Mouse (Mus musculus): ENCODE data around the gene Gm26558. TPM values are rescaled to one million over a fixed set of nuclear protein-coding genes. Genes with fewer than 3 reads are reported as not detected.
A peak's percentile ranks its signal among the peaks of the same experiment; 100 is the strongest.

Gene Gm26558
- polyA plus RNA-seq (2012; fragmentation: generic; extraction: Trizol) = 3.3 TPM

DNA sequence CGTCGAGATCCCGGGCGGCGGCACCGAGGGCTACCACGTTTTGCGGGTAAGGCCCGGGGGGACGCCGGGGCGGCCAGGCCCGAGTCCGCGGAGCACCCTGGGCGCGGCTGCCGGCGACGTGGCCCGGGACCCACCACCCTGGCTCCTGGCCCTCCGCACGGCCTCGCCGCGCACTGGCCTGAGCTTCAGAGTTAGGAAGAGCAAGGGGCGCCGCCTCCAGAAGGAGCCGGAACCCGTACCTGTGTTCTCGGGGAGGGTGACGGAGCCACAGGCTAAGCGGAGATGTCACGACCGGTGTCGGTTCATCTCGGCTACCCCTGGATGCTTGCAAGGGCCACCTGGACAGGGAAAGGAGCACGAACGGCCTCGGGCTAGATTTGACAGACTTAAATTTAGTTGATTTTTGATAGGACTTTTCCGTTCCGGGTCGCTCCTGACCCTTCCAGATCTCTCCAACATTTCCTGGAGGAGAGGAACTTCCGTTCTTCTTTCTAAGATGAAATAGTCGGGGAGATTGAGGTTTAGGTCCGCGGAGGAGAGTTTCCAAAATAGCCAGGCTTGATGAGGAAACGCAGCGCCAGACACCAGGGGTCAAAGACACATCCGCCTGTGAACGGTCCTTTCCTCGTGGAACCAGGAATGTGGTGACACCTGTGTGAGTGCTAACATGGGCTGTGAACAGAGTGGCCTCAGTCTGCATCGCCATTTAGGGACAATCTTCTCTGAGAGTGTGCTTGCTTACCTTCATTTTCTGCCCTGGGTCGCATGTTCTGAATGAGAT, at the start of gene Gm26558:
Gene Gm26558, minus strand, starts transcription at position 394 of the 781 bp plus-strand sequence.
- Histone ChIP-seq H3K27me3 (ENCODE audit: control insufficient read depth, insufficient read depth, insufficient read length) (peaks cover 16% of the 10 kb centered on the region), H3K4me3 (peak within 1 kb of the TSS; percentile 91), H3K79me2 (ENCODE audit: control insufficient read depth, insufficient read depth) (peaks cover 53% of the 10 kb centered on the region), H3K4me2 (ENCODE audit: low read depth) (peak within 1 kb of the TSS; percentile 96), H3ac (ENCODE audit: control insufficient read depth, insufficient read length) (peak within 1 kb of the TSS; percentile 62), H3K36me3 (ENCODE audit: control insufficient read depth, insufficient read depth) (no peaks in the 10 kb centered on the region)
- no peak for TF ChIP-seq POLR2A (IDR thresholded peaks at IDR 0.05; ENCODE audit: insufficient read length, low read depth)
- TF ChIP-seq POLR2AphosphoS2 (IDR thresholded peaks at IDR 0.05; ENCODE audit: insufficient read length, low read depth) = no peak
- TF ChIP-seq MYOD1 (IDR thresholded peaks at IDR 0.05; ENCODE audit: control insufficient read depth in 1 of 3, insufficient read length in 2 of 3, low read depth in 2 of 3) = no peak
- no peak for TF ChIP-seq REST (IDR thresholded peaks at IDR 0.05; ENCODE audit: insufficient read depth, insufficient read length)
- no peak for TF ChIP-seq MAX (IDR thresholded peaks at IDR 0.05; ENCODE audit: low read depth)
- no peak for TF ChIP-seq TCF12 (IDR thresholded peaks at IDR 0.05; ENCODE audit: insufficient read depth, poor library complexity, severe bottlenecking)
- no peak for TF ChIP-seq USF1 (IDR thresholded peaks at IDR 0.05; ENCODE audit: low read depth)
- no peak for TF ChIP-seq CEBPB (IDR thresholded peaks at IDR 0.05; ENCODE audit: insufficient read depth, poor library complexity, severe bottlenecking)
- TF ChIP-seq TCF3 (IDR thresholded peaks at IDR 0.05; ENCODE audit: insufficient read length, low read depth) = no peak
- TF ChIP-seq SRF (IDR thresholded peaks at IDR 0.05; ENCODE audit: control insufficient read depth, insufficient read length, low read depth) = no peak
- TF ChIP-seq E2F4 (IDR thresholded peaks at IDR 0.05; ENCODE audit: insufficient read depth) = no peak
- no peak for TF ChIP-seq MYOG (IDR thresholded peaks at IDR 0.05; ENCODE audit: control insufficient read depth in 1 of 3, insufficient read depth in 1 of 3, insufficient read length in 2 of 3, low read depth in 2 of 3)

- Histone ChIP-seq H3K4me3 (no peak overlapping the region), H3K4me2 (ENCODE audit: low read depth) (no peak overlapping the region), H3ac (ENCODE audit: control insufficient read depth, insufficient read length) (no peak overlapping the region)
Measured at GRCm38 (mm10) chr2:70710878-70711277, 49.0 kb upstream of the Gm26558 start.

DNA sequence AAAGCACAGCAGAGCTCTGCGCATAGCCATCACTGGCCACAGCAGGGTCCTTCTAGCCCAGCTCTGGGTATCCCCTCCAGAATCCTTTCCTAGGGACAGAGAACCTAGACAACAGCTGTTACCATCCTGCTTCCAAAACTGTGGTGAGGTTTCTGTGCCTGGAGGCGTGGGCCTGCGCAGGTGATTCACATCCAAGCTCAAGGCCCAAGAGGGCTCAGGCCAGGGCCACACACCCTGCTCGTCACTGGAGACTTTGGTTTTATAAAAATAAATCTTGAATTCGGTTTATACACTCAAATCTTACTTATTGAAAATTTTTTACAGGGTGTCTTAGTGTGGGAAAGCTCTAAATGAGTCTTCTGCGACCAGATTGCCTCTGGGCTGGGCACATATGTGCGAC, 48.3 kb upstream of the Gm26558 start:
- Histone ChIP-seq H3K4me2 (ENCODE audit: low read depth) (no peak overlapping the region), H3K27me3 (ENCODE audit: control insufficient read depth, insufficient read depth, insufficient read length) (no peaks in the 10 kb centered on the region), H3K36me3 (ENCODE audit: control insufficient read depth, insufficient read depth) (peaks cover 7% of the 10 kb centered on the region), H3K4me3 (no peak overlapping the region), H3ac (ENCODE audit: control insufficient read depth, insufficient read length) (no peak overlapping the region), H3K79me2 (ENCODE audit: control insufficient read depth, insufficient read depth) (no peaks in the 10 kb centered on the region)
- no peak for TF ChIP-seq POLR2A (IDR thresholded peaks at IDR 0.05; ENCODE audit: insufficient read length, low read depth)

More at GRCm38 (mm10) chr2:70710878-70711277, 49.0 kb upstream of the Gm26558 start:
- Histone ChIP-seq H3K36me3 (ENCODE audit: control insufficient read depth, insufficient read depth) (peaks cover 13% of the 10 kb centered on the region), H3K27me3 (ENCODE audit: control insufficient read depth, insufficient read depth, insufficient read length) (no peaks in the 10 kb centered on the region), H3K79me2 (ENCODE audit: control insufficient read depth, insufficient read depth) (no peaks in the 10 kb centered on the region)
- TF ChIP-seq MYOD1 (IDR thresholded peaks at IDR 0.05; ENCODE audit: control insufficient read depth in 1 of 3, insufficient read length in 2 of 3, low read depth in 2 of 3) (no peak), USF1 (IDR thresholded peaks at IDR 0.05; ENCODE audit: low read depth) (no peak), SRF (IDR thresholded peaks at IDR 0.05; ENCODE audit: control insufficient read depth, insufficient read length, low read depth) (no peak), CEBPB (IDR thresholded peaks at IDR 0.05; ENCODE audit: insufficient read depth, poor library complexity, severe bottlenecking) (no peak), MAX (IDR thresholded peaks at IDR 0.05; ENCODE audit: low read depth) (no peak), POLR2A (IDR thresholded peaks at IDR 0.05; ENCODE audit: insufficient read length, low read depth) (no peak), TCF3 (IDR thresholded peaks at IDR 0.05; ENCODE audit: insufficient read length, low read depth) (no peak), POLR2AphosphoS2 (IDR thresholded peaks at IDR 0.05; ENCODE audit: insufficient read length, low read depth) (no peak), E2F4 (IDR thresholded peaks at IDR 0.05; ENCODE audit: insufficient read depth) (no peak), TCF12 (IDR thresholded peaks at IDR 0.05; ENCODE audit: insufficient read depth, poor library complexity, severe bottlenecking) (no peak), MYOG (IDR thresholded peaks at IDR 0.05; ENCODE audit: control insufficient read depth in 1 of 3, insufficient read depth in 1 of 3, insufficient read length in 2 of 3, low read depth in 2 of 3) (no peak)

DNA sequence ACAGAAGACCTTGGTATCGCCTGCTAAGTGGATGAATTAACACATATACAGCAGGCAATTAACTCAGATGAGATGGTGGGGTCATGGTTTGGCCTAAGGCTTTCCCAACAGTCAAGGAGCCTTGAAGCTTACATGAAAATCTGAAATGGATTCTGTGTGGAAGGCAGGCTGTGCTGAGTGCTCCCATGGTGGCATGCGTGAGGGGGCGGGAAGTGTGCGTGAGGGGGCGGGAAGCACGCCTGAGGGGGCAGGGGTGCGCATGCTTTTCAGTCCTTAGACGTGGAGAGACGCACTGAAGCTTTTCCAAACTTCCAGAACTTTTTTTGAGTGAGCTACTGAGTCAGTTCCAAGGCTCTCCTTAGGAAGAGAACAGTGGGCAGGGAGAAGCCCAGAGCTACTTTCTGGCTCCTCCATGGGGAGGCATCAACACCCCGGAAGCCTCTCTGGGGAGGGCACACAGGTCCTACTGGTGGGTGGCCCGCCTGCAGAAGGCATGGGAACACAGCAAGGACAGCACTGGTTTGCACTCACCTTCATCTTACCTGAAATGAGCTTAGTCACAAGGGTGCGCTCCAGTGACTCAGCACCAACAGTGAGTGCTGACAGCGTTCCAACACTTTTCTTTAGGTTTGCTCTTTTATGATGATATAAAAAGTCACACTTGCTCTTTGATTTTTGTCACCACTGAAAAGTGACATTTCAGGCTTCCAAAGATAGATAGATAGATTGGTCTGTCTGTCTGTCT, 47.2 kb upstream of the Gm26558 start:
- Histone ChIP-seq H3K27me3 (ENCODE audit: control insufficient read depth, insufficient read depth, insufficient read length) (no peaks in the 10 kb centered on the region), H3K36me3 (ENCODE audit: control insufficient read depth, insufficient read depth) (peaks cover 4% of the 10 kb centered on the region), H3ac (ENCODE audit: control insufficient read depth, insufficient read length) (no peak overlapping the region), H3K79me2 (ENCODE audit: control insufficient read depth, insufficient read depth) (no peaks in the 10 kb centered on the region), H3K4me2 (ENCODE audit: low read depth) (no peak overlapping the region), H3K4me3 (no peak overlapping the region)
- no peak for TF ChIP-seq SRF (IDR thresholded peaks at IDR 0.05; ENCODE audit: control insufficient read depth, insufficient read length, low read depth)
- no peak for TF ChIP-seq USF1 (IDR thresholded peaks at IDR 0.05; ENCODE audit: low read depth)
- no peak for TF ChIP-seq CEBPB (IDR thresholded peaks at IDR 0.05; ENCODE audit: insufficient read depth, poor library complexity, severe bottlenecking)
- no peak for TF ChIP-seq MAX (IDR thresholded peaks at IDR 0.05; ENCODE audit: low read depth)
- no peak for TF ChIP-seq TCF12 (IDR thresholded peaks at IDR 0.05; ENCODE audit: insufficient read depth, poor library complexity, severe bottlenecking)
- TF ChIP-seq REST (IDR thresholded peaks at IDR 0.05; ENCODE audit: insufficient read depth, insufficient read length) = no peak
- no peak for TF ChIP-seq TCF3 (IDR thresholded peaks at IDR 0.05; ENCODE audit: insufficient read length, low read depth)

Data from myocyte (in vitro differentiated cells).